Mouse (Mus musculus) spleen, adult 2 months (tissue): ENCODE data around the gene Nif3l1. TPM values are rescaled to one million over a fixed set of nuclear protein-coding genes. Genes with fewer than 3 reads are reported as not detected.

Source experiments
- DNase-seq, 2 experiments: peaks; one replicate each; pipeline versions ENCODE4 v3.0.0 to v3.0.0-alpha.2; 2012 to 2021; ENCODE audit warnings: low spot score in 2 of 2, low read depth in 1 of 2
- H3K27ac ChIP-seq: fragments of 200-500 bp; 2 replicates; pipeline ENCODE4 v1.5.1; 2012; ENCODE audit warnings: low read length, inconsistent platforms; ENCODE audit not compliant: insufficient read depth
- H3K27me3 ChIP-seq: fragments of 200-500 bp; 2 replicates; pipeline ENCODE4 v1.6.1; 2012; ENCODE audit warnings: mild to moderate bottlenecking, moderate library complexity, low read length, inconsistent platforms; ENCODE audit not compliant: control insufficient read depth, insufficient read depth
- H3K36me3 ChIP-seq: fragments of 200-500 bp; 2 replicates; pipeline ENCODE4 v1.6.1; 2012; ENCODE audit warnings: mild to moderate bottlenecking, low read length, inconsistent platforms; ENCODE audit not compliant: control insufficient read depth, insufficient read depth
- H3K4me1 ChIP-seq: fragments of 200-500 bp; 2 replicates; pipeline ENCODE4 v1.6.1; 2011; ENCODE audit warnings: inconsistent platforms; ENCODE audit not compliant: control insufficient read depth, insufficient read depth, insufficient read length
- H3K4me3 ChIP-seq: fragments of 200-500 bp; 2 replicates; pipeline ENCODE4 v1.5.1; 2011; ENCODE audit warnings: mild to moderate bottlenecking, inconsistent platforms; ENCODE audit not compliant: insufficient read depth, insufficient read length; ENCODE audit errors: extremely low read depth
- CTCF ChIP-seq: fragments of 200-500 bp; IDR thresholded peaks from 2 replicates; pipeline ENCODE4 v1.5.1; 2011; ENCODE audit warnings: mild to moderate bottlenecking, inconsistent platforms; ENCODE audit not compliant: insufficient read depth, insufficient read length, insufficient replicate concordance; ENCODE audit errors: extremely low read depth
- POLR2A ChIP-seq: fragments of 200-500 bp; IDR thresholded peaks from 2 replicates; pipeline ENCODE4 v1.6.1; 2011; ENCODE audit warnings: low read depth, low read length, inconsistent platforms
- WGBS: fragments of 180-500 bp; shearing (Covaris S2); methylation state at CpG from one replicate; pipeline ENCODE4 v1.1.7; 2018; 5-methylcytosine and 5-hydroxymethylcytosine counted together
- polyA plus RNA-seq: library from polyadenylated mRNA; depleted of rRNA; stranded (reverse); fragments of >200 nt; gene quantifications from 2 replicates; pipeline ENCODE4 v1.2.3, GENCODE M21; 2012

Nif3l1 gene
- polyA plus RNA-seq, 1 experiment: 7.5 TPM

DNA sequence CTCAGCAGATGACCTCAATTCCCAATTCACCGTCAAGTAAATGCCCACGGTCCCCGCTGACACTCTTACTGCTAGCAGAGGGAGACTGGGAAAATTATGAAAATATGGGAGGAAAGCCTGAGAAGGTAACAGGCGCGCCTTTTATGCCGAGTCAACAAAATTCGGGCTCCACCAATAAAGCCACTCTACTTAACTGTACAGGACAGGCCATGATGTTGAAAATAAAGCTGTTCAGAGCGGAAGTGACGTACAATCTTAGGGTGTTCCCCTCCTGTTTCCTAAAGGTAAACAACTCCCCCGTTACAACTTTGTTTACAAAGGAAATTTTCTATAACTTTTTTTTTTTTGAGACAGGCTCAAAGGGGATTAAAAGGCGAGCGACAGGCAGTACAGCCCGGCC is 22.1 kb upstream of the Nif3l1 start:
- TF ChIP-seq CTCF (no peak), POLR2A (no peak)
- no peaks in the 10 kb centered on the region; the same call in 1 of the 2 replicates for H3K27me3 ChIP-seq
- peak overlapping the region; percentile 65 for H3K4me3 ChIP-seq
- WGBS: 1% methylated on average over 13 of the region's 13 CpGs
- peak; percentile 27 to 85 for DNase-seq
- peaks cover 34% of the 10 kb centered on the region for H3K36me3 ChIP-seq
- H3K27ac ChIP-seq: peak overlapping the region; percentile 99
- peaks cover 5% of the 10 kb centered on the region for H3K4me1 ChIP-seq

DNA sequence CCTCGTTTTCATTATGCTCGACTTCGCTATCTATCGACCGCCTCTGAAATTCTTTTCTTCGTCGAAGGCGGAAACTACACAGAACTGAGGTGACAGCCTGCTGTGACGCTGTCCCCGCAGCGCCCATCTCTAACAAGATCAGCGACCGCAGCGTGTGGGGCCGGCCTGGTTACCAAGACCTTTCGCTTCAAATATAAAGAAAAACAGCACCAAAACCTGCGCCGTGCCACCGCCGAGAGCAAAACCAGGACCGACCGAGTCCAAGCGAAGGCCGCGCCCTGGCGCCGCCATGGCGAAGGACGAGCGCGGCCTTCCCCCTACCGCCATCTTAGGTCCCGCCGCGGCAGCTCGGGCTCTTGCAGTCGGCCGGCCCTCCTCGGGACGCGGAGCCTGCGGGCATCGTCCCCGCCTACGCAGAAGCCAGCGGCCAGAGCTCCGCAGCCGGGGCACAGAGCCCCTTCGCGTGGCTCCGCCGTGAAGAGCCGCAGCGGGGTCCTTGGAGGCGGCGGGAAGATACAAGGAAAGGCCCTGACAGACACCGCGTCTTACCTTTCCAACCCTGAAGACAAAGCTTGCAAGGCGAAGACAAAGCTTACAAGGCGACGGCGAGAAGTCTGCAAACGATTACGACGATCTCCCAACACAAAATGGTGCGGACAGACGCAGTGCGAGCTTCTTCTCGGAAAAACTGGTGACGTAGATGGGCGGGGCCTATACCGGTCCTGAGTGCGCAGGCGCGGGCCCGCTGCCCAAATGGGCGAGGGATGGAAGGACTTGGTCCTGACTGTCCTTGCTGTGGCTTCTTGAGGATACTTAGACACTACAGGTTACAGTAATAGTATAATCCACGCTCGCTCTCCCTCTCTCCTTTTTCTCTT is 21.3 kb upstream of the Nif3l1 start, which contains the start of gene Clk1:
Gene Clk1, minus strand, starts transcription at position 696 of the 878 bp plus-strand sequence.
- WGBS: under 1% methylated on average over 79 of the region's 79 CpGs
- peak within 1 kb of the TSS; percentile 65 for H3K4me3 ChIP-seq
- TF ChIP-seq POLR2A (peak; percentile 96), CTCF (no peak)
- DNase-seq: peak; percentile 82 to 95
- H3K27me3 ChIP-seq: no peaks in the 10 kb centered on the region; the same call in 1 of the 2 replicates
- H3K4me1 ChIP-seq: peaks cover 5% of the 10 kb centered on the region
- H3K36me3 ChIP-seq: peaks cover 26% of the 10 kb centered on the region
- H3K27ac ChIP-seq: peak within 1 kb of the TSS; percentile 99

DNA sequence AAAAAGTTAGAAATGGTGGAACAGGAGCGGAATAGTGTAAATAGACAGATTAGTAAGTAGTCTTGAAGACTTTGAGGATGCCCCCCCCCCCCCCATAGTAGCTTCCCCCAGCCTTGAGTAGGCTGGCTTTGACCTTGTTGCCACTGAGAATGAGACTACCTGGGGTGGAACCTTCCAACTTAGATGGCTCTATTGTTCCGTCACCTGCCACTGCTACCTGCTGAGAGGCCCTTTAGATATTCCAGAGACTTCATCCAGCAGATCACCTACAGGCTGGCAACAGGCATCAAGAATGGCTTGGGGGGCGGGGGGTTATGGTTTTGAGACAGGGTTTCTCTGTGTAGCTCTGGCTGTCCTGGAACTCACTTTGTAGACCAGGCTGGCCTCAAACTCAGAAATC is 20.4 kb upstream of the Nif3l1 start:
- peaks cover 5% of the 10 kb centered on the region for H3K4me1 ChIP-seq
- H3K27me3 ChIP-seq: no peaks in the 10 kb centered on the region
- H3K4me3 ChIP-seq: no peak overlapping the region
- DNase-seq: no peak
- H3K36me3 ChIP-seq: peaks cover 18% of the 10 kb centered on the region
- no peak for TF ChIP-seq POLR2A
- no peak for TF ChIP-seq CTCF
- H3K27ac ChIP-seq: no peak overlapping the region
- 93% methylated on average over 3 of the region's 3 CpGs for WGBS

DNA sequence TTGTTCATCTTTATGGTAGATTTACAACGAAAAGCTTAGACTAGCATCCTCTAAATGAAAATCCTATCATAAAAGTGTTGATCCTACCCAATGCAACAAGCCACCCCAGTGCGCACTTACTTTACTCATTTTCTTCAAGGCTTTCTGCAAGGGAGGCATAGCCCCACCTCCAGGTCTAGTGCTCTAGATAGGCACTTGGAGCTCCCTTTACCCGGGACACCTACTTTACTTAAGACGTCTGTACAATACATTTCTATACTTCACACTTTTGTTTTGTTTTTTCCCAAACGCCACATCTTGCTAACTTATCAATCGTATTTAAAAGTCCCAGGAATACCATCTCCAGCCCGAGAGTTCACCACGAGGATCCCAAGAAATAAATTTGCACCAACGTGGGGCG is 260 bp upstream of the Nif3l1 start:
- TF ChIP-seq POLR2A: no peak
- TF ChIP-seq CTCF: no peak
- peak overlapping the region; percentile 92 for H3K27ac ChIP-seq
- H3K27me3 ChIP-seq: no peaks in the 10 kb centered on the region
- peaks cover 10% of the 10 kb centered on the region; the same call in 1 of the 2 replicates for H3K36me3 ChIP-seq
- no peak for DNase-seq
- peak overlapping the region; percentile 95 for H3K4me3 ChIP-seq
- 9% methylated on average over 10 of the region's 10 CpGs for WGBS
- peaks cover 4% of the 10 kb centered on the region for H3K4me1 ChIP-seq

DNA sequence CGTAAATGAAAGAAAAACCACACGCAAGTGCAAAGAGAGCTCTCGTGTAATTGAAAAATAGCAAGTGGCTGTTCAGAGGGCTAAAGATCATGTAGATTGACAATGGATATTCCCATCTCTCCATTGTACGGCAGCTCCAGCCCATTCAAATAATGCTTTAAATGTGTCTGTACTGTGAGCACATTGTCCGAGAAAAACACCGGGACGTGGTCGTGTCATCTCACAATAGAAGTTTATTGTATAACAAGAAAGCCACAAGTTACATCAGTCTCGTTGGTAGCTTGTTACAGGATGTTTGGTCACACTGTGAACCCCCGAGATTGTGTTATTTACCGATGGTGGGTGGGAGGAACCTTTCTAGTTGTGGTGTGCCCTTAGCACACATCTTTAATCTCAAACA is 910 bp downstream of the Nif3l1 start:
- 1% methylated on average over 11 of the region's 11 CpGs for WGBS
- Histone ChIP-seq H3K27me3 (no peaks in the 10 kb centered on the region), H3K4me1 (peaks cover 4% of the 10 kb centered on the region), H3K27ac (peak overlapping the region; percentile 92), H3K36me3 (peaks cover 9% of the 10 kb centered on the region; the same call in 1 of the 2 replicates), H3K4me3 (peak overlapping the region; percentile 95)
- TF ChIP-seq CTCF (no peak), POLR2A (no peak)
- no peak for DNase-seq

DNA sequence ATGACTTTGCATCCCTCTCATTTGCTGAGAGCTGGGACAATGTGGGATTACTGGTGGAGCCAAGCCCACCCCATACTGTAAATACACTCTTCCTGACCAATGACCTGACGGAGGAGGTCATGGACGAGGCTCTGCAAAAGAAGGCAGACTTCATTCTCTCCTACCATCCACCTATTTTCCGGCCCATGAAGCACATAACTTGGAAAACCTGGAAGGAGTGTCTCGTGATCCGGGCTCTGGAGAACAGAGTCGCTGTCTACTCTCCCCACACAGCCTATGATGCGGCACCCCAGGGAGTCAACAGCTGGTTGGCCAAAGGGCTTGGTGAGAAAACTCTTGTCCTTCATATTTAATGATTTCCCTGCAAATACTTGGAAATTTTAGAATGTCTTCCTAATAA is 2.8 kb downstream of the Nif3l1 start:
- Histone ChIP-seq H3K36me3 (peaks cover 3% of the 10 kb centered on the region), H3K4me1 (peaks cover 4% of the 10 kb centered on the region), H3K4me3 (no peak overlapping the region), H3K27me3 (no peaks in the 10 kb centered on the region), H3K27ac (no peak overlapping the region)
- no peak for DNase-seq
- no peak for TF ChIP-seq POLR2A
- TF ChIP-seq CTCF: no peak
- WGBS: 96% methylated on average over 7 of the region's 7 CpGs

DNA sequence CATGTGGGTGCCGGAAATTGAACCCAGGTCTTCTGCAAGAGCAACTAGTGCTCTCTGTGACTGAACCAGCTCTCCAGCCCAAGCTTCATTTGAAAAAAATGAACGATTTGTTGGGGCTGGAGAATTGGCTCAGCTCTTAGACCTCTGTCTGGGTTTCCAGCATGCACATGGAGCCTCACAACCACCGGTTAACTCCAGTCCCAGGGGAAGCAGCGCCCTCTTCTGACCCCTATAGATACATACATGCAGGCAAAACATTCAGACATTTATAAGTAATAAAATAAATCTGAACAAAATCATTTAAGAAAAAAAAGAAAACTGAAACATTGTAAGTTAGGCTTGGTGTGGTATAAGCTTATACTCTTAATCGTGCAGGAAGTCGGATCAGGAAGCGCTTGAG is 3.4 kb downstream of the Nif3l1 start:
- TF ChIP-seq CTCF (no peak), POLR2A (no peak)
- H3K4me1 ChIP-seq: peaks cover 4% of the 10 kb centered on the region
- no peak for DNase-seq
- H3K27ac ChIP-seq: no peak overlapping the region
- 89% methylated on average over 7 of the region's 7 CpGs for WGBS
- no peak overlapping the region for H3K4me3 ChIP-seq
- H3K36me3 ChIP-seq: peaks cover 6% of the 10 kb centered on the region
- H3K27me3 ChIP-seq: no peaks in the 10 kb centered on the region
